In genomic region chr4:138325466-138326076, GRCm38 (mm10) we compare ENCODE assay signal across 8 mouse cellular contexts. TPM values are rescaled to one million over a fixed set of nuclear protein-coding genes. Genes with fewer than 3 reads are reported as not detected.
DNase-seq lines count a peak whose midpoint lies in the region; ATAC-seq lines count a peak whose summit lies in the region.

No protein-coding gene starts in this region.

- DNase-seq in R1 (ENCODE audit: low read depth, low spot score): peak; percentile 97
- peak; percentile 94 to 95 for DNase-seq in cerebellum, postnatal 14 days
- DNase-seq in frontal cortex, postnatal 14 days (ENCODE audit: low spot score in 2 of 2): peak; percentile 84 to 89
- DNase-seq in layer of hippocampus, postnatal 36 days: peak; percentile 91 to 94
- DNase-seq in lung, postnatal 25 days (ENCODE audit: low spot score): peak; percentile 98
- peak; percentile 87 for DNase-seq in retina, embryonic 14.5 days (ENCODE audit: low spot score)
- DNase-seq in thymus, postnatal 36 days: peak; percentile 90 to 91

- ATAC-seq in hindbrain, embryonic 13.5 days (ENCODE audit: low FRiP score): peak; percentile 85

- peak overlapping the region; percentile 95 for H3K27ac ChIP-seq in hindbrain, embryonic 13.5 days

- peak overlapping the region; percentile 56 for H3K4me2 ChIP-seq in hindbrain, embryonic 13.5 days

- peaks cover 4% of the 10 kb centered on the region for H3K36me3 ChIP-seq in hindbrain, embryonic 13.5 days

- peak overlapping the region; percentile 93 for H3K4me3 ChIP-seq in hindbrain, embryonic 13.5 days

- no peaks in the 10 kb centered on the region for H3K9me3 ChIP-seq in hindbrain, embryonic 13.5 days

- H3K9ac ChIP-seq in hindbrain, embryonic 13.5 days: peak overlapping the region; percentile 92

- H3K27me3 ChIP-seq in hindbrain, embryonic 13.5 days: peaks cover 4% of the 10 kb centered on the region; the same call in 1 of the 2 replicates

- WGBS in hindbrain, embryonic 13.5 days: under 1% methylated on average over 43 of the region's 45 CpGs

- H3K4me1 ChIP-seq in hindbrain, embryonic 13.5 days (replicated peaks): peaks cover 49% of the 10 kb centered on the region

RNA-seq across cellular contexts. Expression of gene Pink1, which starts 0.5 kb away (rescaled TPM):
- 91.0 and 93.8 TPM in 2 replicates for polyA plus RNA-seq in hindbrain, embryonic 13.5 days (2015; fragmentation: Nextera tagmentation; extraction: Ambion mirVana)
- total RNA-seq in layer of hippocampus, postnatal 36 days (2021): 100 to 1,000 TPM; 228 to 239 TPM

RNA-seq across cellular contexts. Expression of gene Ddost, which starts 21.0 kb away (rescaled TPM):
- polyA plus RNA-seq in hindbrain, embryonic 13.5 days (2015; fragmentation: Nextera tagmentation; extraction: Ambion mirVana): 208 and 213 TPM in 2 replicates
- 10 to 100 TPM; 95.5 to 96.8 TPM for total RNA-seq in layer of hippocampus, postnatal 36 days (2021)

RNA-seq across cellular contexts. Expression of gene Cda, which starts 42.2 kb away (rescaled TPM):
- polyA plus RNA-seq in hindbrain, embryonic 13.5 days (2015; fragmentation: Nextera tagmentation; extraction: Ambion mirVana): 4.0 and 4.1 TPM in 2 replicates
- total RNA-seq in layer of hippocampus, postnatal 36 days (2021): 1 to 10 TPM; 2.5 to 3.6 TPM

Comparison
In these comparisons a context has a peak if more than half of its experiments do, and no peak if none do; other contexts are left out.
1. Peak in every context shown above with its lines: DNase-seq, ATAC-seq, H3K4me3 ChIP-seq and H3K27ac ChIP-seq.